Mouse (Mus musculus) ES-Bruce4 (cell line): ENCODE data around the gene Myod1.

ENCODE experiments used
- CTCF ChIP-seq: IDR thresholded peaks from one replicate; pipeline ENCODE4 v1.8.1; 2011; ENCODE audit warnings: low read depth, low read length
- EP300 ChIP-seq: IDR thresholded peaks from 2 replicates; pipeline ENCODE4 v1.6.1; 2011; ENCODE audit warnings: low read depth, low read length; ENCODE audit not compliant: insufficient read depth
- POLR2A ChIP-seq: IDR thresholded peaks from one replicate; pipeline ENCODE4 v1.8.1; 2011; ENCODE audit warnings: low read length; ENCODE audit not compliant: insufficient read depth

- TF ChIP-seq POLR2A (no peak), CTCF (no peak), EP300 (no peak)
Measured at GRCm38 (mm10) chr7:46327896-46328295, 48.4 kb upstream of the Myod1 start.
